Mouse (Mus musculus): ENCODE data around the gene Higd2a.

Gene Higd2a

GRCm38 (mm10) chr13:54577652-54578507 is 12.1 kb upstream of the Higd2a start:
- intact Hi-C loops (cut with DNase I): loop anchor here (5.0 kb wide), 1 partner anchor 44 kb away; the partner anchor contains the start of gene Faf2

- intact Hi-C loops (cut with DNase I): no loop called here
These were observed 8.6 kb upstream of the Higd2a start for GRCm38 (mm10) chr13:54581385-54581784.

GRCm38 (mm10) chr13:54582126-54582525 is 7.9 kb upstream of the Higd2a start:
- intact Hi-C loops (cut with DNase I): no loop called here

GRCm38 (mm10) chr13:54582860-54583259 is 7.1 kb upstream of the Higd2a start:
- intact Hi-C loops (cut with DNase I): no loop called here

- intact Hi-C loops (cut with DNase I): no loop called here
These were observed 4.2 kb upstream of the Higd2a start for GRCm38 (mm10) chr13:54585831-54586230.

- intact Hi-C loops (cut with DNase I): no loop called here
These were observed 502 bp upstream of the Higd2a start for GRCm38 (mm10) chr13:54589414-54589995.

GRCm38 (mm10) chr13:54591776-54592356 is 1.9 kb downstream of the Higd2a start:
- intact Hi-C loops (cut with DNase I): no loop called here

- intact Hi-C loops (cut with DNase I): no loop called here
These were observed 3.6 kb downstream of the Higd2a start for GRCm38 (mm10) chr13:54593617-54594016.

- intact Hi-C loops (cut with DNase I): no loop called here
These were observed 6.2 kb downstream of the Higd2a start for GRCm38 (mm10) chr13:54596107-54596690.

GRCm38 (mm10) chr13:54596870-54597269 is 6.9 kb downstream of the Higd2a start:
- intact Hi-C loops (cut with DNase I): no loop called here

GRCm38 (mm10) chr13:54598622-54599143 is 8.7 kb downstream of the Higd2a start:
- intact Hi-C loops (cut with DNase I): no loop called here

GRCm38 (mm10) chr13:54602639-54603111 is 12.7 kb downstream of the Higd2a start:
- intact Hi-C loops (cut with DNase I): no loop called here

GRCm38 (mm10) chr13:54603501-54603900 is 13.5 kb downstream of the Higd2a start:
- intact Hi-C loops (cut with DNase I): no loop called here

GRCm38 (mm10) chr13:54604221-54604620 is 14.2 kb downstream of the Higd2a start:
- intact Hi-C loops (cut with DNase I): no loop called here

- intact Hi-C loops (cut with DNase I): no loop called here
These were observed 15.4 kb downstream of the Higd2a start for GRCm38 (mm10) chr13:54605426-54605825.

GRCm38 (mm10) chr13:54607204-54607603 is 17.2 kb downstream of the Higd2a start:
- intact Hi-C loops (cut with DNase I): no loop called here

- intact Hi-C loops (cut with DNase I): no loop called here
These were observed 18.0 kb downstream of the Higd2a start for GRCm38 (mm10) chr13:54608002-54608401.

- intact Hi-C loops (cut with DNase I): no loop called here
These were observed 18.7 kb downstream of the Higd2a start for GRCm38 (mm10) chr13:54608666-54609065.

GRCm38 (mm10) chr13:54609301-54609700 is 19.3 kb downstream of the Higd2a start:
- intact Hi-C loops (cut with DNase I): no loop called here

- intact Hi-C loops (cut with DNase I): no loop called here
These were observed 20.6 kb downstream of the Higd2a start for GRCm38 (mm10) chr13:54610613-54610971.

- intact Hi-C loops (cut with DNase I): no loop called here
These were observed 21.2 kb downstream of the Higd2a start, which contains the start of gene Cltb for GRCm38 (mm10) chr13:54610972-54611754. Cltb (minus strand) TSS chr13:54611344.
